Mouse (Mus musculus) ES-CJ7 (cell line): ENCODE data around the gene Arhgap44.

Experiments used
- DNase-seq: peaks from one replicate; pipeline ENCODE4 v3.0.0; 2011; ENCODE audit warnings: low read depth, low spot score

Arhgap44 gene

DNA sequence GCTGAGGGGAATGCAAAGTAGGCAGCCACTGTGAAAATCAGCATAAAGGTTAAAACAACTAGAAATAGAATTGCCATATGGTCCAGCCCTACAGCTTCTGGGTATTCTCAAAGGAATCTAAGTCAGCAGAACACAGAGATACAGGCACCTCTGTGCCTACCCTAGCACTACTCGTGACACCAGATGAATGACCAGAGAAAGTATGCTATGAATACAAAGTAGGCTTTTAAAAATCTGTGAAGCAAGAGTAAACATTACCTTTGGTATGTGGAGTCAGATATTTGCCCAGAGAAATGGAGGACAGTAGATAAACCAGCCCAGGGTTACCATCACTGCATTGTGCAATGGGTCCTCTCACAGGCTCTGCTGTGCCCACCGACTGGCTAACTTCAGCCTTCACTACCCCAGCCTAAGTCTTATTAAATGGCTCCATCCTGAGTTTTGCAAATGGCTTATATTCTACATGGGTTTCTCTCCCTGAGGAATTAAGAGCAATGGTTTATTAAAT lies 25.6 kb downstream of the Arhgap44 start:
- no peak for DNase-seq

GRCm38 (mm10) chr11:65135251-65135739 lies 27.5 kb downstream of the Arhgap44 start:
- no peak for DNase-seq

- no peak for DNase-seq
These were observed 29.1 kb downstream of the Arhgap44 start for GRCm38 (mm10) chr11:65133661-65134060.

- peak; percentile 44 for DNase-seq
These were observed 33.7 kb downstream of the Arhgap44 start for GRCm38 (mm10) chr11:65129110-65129509.

DNA sequence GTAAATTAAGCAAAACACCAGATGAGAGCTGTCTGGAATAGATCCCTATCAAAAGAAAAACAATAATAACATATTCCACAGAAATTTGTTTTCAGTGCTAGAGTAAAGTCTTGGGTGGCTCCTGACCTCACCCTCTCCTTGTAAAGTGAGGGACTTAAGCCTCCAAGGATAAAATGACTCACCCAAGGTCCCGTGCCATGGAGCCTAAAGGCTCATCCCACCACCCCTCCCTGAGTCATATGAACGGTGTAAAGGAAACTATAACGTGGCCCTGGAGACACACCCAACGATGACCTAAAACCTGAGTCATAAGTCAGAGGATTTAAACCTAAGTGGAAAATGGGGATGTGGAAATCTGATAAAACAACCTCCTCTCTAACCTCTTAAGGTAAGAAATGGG lies 34.1 kb downstream of the Arhgap44 start:
- DNase-seq, result no peak

DNA sequence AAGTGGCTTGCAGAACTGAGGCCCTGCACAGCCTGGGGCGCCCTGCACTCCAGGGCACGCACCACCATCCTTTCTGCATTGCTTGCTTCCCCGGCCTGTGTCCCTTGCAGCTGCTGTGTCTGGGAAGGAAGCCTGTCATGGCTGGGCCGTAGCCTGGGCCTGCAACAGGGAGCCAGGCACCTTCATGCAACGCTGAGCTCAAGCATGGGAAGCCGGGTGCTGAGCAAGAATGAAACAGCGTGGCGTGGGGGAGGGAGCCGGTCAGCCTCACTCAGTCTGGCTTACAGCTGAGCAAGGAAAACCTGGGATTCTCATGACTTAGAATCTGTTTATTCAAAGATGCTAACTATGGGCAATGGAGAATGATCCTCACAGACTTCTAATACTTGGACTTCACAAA lies 36.2 kb downstream of the Arhgap44 start:
- DNase-seq, result no peak

DNA sequence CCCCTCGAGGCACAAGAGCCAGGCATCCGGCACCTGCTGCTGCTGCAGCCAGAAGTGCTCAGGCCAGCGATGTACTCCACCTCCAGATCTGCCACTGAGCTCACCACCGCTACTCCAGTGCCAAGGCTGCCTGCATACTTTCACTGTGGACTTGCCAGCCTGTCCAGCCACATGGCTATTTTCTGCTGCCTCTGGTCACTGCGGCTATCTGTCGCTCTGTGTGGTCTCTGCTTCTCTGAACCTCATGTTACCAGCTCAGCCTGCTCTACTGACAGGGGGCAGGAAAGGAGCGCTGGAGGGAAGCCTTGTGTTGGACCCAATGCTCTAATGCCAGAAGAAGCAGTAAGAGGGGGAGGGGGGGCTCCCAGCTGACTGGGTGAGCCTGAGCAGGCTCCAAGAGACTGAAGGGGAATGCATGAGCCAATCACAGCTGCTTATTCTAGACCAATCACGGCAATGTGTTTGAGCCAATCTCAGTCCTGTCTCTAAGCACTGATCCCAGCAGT lies 37.8 kb downstream of the Arhgap44 start:
- DNase-seq, result no peak

DNA sequence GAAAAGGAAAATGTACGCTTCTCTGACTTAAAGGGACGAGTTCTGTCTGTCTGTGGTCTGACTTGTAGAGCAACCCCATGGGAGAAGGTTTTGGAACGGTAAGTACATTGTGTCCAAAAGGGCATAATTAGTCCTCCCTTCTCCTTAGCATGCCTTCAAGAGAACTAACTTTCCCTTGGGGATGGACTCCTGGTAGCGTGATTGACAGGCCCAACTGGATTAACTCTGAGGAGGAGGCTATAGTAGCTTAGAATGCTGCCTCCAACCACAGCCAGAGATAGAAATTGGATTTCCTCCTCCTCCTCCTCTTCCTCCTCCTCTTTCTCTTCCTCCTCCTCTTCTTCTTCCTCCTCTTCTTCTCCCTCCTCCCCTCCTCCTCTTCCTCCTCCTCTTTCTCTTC lies 42.5 kb downstream of the Arhgap44 start:
- no peak for DNase-seq

- DNase-seq, result no peak
These were observed 47.0 kb downstream of the Arhgap44 start for GRCm38 (mm10) chr11:65115811-65116210.

DNA sequence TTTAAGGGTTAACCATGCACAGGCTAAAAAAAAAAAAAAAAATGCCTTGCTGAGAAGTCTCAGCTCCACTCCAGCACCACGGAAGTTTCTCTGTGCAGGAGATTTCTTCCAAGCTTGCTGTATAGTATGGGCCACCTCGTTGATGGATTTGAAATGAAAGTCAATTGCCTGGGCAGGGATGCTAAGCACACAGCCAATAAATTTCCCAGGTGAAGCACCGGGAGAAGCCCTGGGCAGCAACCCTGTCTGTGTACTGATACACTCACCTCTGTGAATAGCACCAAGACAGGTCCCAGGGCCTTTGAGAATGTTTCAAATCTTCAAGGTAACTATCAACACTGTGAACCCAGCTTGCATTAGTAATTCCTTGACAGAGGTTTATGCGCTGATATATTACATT lies 50.7 kb downstream of the Arhgap44 start:
- DNase-seq, result no peak

DNA sequence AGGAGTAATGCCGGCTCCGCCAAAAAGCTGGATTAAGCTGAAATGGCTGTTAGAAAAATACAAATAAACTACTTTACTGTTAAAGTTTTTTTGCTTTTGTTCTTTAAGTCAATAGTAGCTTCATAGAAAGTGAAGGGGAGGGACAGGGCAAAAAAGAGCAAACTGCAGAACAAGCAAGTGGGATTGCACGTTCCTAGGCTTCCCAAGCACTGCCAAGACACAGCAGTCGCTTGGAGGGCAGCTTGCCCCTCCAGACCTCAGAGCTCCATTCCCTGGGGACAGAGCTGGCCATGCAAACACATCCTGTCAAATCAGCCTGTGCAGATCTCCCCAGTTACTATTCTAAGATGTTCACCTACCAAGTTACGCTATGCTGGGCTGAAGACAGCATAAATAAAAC lies 51.1 kb downstream of the Arhgap44 start:
- DNase-seq, result no peak

- peak; percentile 61 for DNase-seq
These were observed 52.7 kb downstream of the Arhgap44 start for GRCm38 (mm10) chr11:65110058-65110457.

DNA sequence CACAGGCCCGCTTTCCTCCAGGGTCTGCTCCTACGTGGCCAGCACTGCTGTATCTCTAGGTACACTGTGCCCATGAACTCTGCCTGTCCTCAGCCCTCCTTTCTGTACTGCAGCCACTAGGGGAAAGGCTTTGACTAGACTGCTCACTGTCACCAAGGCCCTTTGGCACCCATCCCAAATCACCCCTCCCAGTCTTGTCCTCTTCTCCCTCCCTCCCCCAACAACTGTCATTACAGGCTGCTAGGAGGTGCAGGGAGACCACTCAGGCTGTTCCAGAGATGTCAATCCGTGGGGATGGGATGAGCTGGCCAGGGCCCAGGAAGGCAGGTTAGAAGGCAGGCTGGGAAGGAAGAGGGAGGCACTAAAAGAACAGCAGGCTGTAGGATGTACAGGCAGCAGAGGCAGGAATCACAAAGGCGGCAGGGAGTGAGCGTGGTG lies 55.0 kb downstream of the Arhgap44 start:
- no peak for DNase-seq

- no peak for DNase-seq
These were observed 55.6 kb downstream of the Arhgap44 start for GRCm38 (mm10) chr11:65107151-65107550.

DNA sequence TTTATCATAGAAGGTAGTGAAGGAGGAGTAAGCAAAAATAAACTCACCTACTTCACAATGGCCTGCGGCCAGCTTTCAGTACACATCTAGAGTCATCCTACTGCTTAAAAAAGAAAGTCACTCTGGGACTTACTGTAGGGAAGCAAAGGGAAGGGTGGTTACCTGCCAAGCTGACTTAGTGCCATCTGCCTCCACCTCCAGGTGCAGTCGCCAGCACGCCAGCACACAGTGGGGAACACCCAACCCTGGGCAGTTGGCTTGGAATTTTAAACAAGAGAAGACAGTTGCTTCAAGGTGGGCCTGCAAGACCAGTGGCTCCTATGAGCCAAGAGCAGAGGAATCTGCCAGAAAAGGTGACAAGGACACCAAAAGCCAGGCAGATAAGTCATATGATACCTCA lies 58.7 kb downstream of the Arhgap44 start:
- no peak for DNase-seq

GRCm38 (mm10) chr11:65101206-65101605 lies 61.6 kb downstream of the Arhgap44 start:
- no peak for DNase-seq

GRCm38 (mm10) chr11:65100031-65100430 lies 62.7 kb downstream of the Arhgap44 start:
- peak; percentile 42 for DNase-seq

GRCm38 (mm10) chr11:65097526-65098070 lies 65.2 kb downstream of the Arhgap44 start:
- DNase-seq, result peak; percentile 31

- no peak for DNase-seq
These were observed 65.9 kb downstream of the Arhgap44 start for GRCm38 (mm10) chr11:65096866-65097265.

- no peak for DNase-seq
These were observed 69.9 kb downstream of the Arhgap44 start for GRCm38 (mm10) chr11:65092851-65093250.

DNA sequence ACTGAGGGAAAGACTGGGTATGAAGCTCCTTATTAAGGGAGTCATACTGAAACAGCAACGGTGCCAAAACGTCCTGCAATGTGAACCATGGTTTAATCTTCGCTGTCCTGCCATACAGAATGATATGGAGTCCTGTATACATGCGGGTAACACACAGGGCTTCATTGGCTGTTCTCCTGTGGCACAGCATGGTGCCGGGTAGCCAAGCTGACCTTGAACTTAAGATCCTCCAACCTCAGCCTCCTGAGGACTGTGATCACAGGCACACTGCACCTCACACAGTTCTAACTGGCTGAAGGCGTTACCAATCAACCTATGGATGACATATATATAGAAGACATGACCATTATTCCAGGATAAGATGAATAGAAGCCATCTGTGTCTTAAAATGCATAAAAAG lies 72.4 kb downstream of the Arhgap44 start:
- no peak for DNase-seq

DNA sequence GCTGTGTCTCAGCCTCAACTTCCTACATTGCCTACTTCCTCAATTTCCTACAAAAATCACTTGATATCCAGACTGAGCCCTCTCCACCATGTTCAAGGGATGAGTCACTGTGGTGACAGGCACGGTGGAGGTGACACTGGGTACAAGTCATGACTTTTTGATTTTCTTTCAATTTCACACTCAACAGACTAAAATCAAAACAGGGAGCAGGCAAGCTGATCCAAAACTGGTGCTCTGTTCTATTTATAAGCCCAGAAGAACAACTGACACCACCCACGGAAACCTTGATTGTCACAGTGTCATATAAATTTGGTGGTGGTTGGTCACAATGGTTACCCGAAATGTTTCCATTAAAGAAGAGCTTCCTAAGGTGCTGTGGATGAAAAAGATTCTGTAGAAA lies 72.8 kb downstream of the Arhgap44 start:
- no peak for DNase-seq

GRCm38 (mm10) chr11:65089282-65089681 lies 73.5 kb downstream of the Arhgap44 start:
- no peak for DNase-seq
